Mouse (Mus musculus): ENCODE results near the gene Ptprd. TPM values are rescaled to one million over a fixed set of nuclear protein-coding genes. Genes with fewer than 3 reads are reported as not detected.

Ptprd gene
- polyA plus RNA-seq (2017; shearing (Covaris generic)) = not detected

DNA sequence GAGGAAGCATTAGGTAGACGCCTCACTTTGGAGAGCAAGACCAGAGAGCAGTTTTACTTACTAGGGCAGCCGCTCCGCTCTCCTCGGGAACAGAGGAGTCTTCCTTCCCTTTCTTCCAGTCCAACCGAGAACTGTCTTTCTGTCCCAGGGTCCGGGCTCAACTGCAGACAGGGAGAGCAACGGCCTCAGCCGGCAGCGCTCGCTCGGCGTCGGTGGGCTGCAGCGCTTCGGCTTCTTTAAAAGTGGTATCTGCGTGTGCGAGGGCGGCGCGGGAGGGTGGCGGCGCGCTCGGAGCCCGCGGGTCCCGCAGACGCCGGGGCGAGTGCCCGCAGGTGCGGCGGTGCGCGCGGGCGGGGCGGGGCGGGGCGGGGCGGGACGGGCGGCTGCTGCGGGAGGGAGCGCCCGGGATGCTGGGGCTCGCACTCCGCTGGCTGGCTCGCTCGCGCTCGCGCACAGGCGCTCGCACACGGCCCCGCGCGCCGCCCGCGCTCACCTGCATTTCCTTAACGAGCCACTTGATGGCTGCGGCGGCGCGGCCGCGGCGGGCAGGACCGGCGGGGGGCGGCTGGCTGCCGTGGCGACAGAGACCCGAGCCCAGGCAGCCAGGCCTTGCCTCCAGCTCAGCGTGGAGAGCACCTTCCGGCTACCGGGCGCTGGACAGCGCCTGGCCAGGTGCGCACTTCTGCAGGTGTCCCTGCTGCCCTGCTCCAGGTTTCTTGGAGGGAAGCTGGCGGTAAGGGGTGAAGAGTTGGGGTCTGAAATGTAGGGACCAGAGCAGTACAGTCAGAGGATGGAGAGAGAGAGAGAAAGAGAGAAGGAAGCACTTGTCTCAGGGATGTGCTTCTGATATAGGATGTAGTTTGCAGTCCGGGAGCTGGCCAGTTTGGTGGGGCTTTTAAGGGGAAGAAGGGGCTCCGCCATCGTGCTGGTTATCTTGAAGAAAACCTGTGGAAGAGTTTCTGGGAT lies at the start of gene Ptprd:
Gene Ptprd (minus strand): TSS at position 433 of the 966 bp plus-strand sequence.
- ATAC-seq = no peak

DNA sequence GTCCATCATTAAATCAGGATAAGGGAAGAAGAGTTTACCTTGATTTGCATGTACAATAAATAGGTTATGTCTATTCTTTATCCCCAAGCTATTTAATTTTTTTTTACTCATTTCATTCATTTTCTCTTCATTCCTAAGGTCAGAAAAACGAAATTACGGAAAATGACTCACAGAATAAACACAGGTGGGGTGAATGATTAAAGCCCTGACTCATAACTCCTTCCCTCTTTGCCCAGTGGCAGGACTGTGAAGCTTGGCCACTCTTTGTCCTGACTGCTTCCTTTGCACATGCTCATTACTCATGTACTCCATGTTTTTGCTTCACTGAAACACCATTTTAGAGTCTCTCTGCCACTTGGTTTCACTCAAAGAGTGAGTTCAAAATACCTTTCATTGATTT lies 24.1 kb upstream of the Ptprd start:
- ATAC-seq = no peak

- no peak for ATAC-seq
These were observed 23.6 kb upstream of the Ptprd start for GRCm38 (mm10) chr4:78235316-78235715.

- ATAC-seq = no peak
These were observed 22.9 kb upstream of the Ptprd start for GRCm38 (mm10) chr4:78234681-78235080.

GRCm38 (mm10) chr4:78213949-78214348 lies 2.2 kb upstream of the Ptprd start:
- no peak for ATAC-seq

GRCm38 (mm10) chr4:78212941-78213340 lies 1.2 kb upstream of the Ptprd start:
- ATAC-seq = no peak

- ATAC-seq = no peak
These were observed 758 bp downstream of the Ptprd start for GRCm38 (mm10) chr4:78210878-78211528.

DNA sequence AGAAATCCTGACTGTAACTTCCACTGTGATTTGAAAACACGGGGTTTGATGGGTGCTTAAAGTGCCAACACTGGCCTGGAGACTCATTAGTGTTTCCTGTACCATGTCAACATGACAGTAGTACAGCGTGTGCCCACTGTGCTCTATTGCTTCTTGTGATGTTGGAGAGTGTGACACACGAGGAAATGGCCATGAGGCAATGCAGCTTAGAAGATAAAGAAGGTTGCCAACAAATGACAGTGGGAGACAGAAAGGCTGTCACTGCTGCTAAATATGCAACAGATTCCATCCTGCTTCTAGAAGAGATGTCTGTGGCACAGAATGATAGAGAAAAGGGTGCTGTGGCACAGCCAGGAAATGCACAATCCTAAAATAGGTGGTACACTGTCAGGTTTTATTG lies 6.7 kb downstream of the Ptprd start:
- no peak for ATAC-seq

DNA sequence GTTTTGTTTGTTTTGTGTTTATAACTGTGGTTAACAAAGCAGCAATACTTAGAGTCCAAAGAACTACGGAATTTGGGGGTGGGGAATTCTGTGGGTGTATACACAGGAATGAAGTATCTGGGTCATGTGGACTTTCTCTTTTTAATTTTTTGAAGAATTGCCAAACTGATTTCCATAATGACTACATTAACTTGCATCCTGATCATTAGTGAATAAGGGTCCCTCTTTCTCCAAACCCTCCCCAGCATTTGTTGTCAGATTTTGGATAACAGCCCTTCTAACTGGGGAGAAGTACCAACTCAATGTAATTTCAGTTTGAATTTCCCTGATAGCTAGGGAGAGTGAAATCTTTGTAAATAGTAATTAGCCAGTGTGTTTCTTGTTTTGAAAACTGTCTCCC lies 43.3 kb downstream of the Ptprd start:
- ATAC-seq = no peak

GRCm38 (mm10) chr4:78160451-78160850 lies 51.3 kb downstream of the Ptprd start:
- ATAC-seq = no peak

DNA sequence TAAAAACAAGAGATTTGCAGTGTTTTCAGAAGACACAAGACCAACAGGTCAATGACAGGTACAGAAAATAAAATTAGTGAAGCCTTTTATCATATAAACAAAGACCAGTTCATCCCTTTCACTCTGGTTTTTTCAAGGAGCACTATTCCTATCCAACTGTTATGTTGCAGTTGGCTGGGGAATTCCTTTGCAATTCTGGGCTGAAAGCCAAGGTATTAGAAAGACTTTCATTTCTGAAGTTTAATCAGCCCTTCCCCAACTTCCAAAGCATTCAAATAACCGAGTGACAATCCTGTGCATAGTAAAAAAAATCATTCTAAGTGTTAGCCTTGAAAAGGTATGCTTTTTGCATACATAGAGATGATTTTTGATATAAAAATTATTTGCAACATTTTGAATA lies 61.2 kb downstream of the Ptprd start:
- no peak for ATAC-seq

GRCm38 (mm10) chr4:78142767-78143148 lies 69.0 kb downstream of the Ptprd start:
- no peak for ATAC-seq

DNA sequence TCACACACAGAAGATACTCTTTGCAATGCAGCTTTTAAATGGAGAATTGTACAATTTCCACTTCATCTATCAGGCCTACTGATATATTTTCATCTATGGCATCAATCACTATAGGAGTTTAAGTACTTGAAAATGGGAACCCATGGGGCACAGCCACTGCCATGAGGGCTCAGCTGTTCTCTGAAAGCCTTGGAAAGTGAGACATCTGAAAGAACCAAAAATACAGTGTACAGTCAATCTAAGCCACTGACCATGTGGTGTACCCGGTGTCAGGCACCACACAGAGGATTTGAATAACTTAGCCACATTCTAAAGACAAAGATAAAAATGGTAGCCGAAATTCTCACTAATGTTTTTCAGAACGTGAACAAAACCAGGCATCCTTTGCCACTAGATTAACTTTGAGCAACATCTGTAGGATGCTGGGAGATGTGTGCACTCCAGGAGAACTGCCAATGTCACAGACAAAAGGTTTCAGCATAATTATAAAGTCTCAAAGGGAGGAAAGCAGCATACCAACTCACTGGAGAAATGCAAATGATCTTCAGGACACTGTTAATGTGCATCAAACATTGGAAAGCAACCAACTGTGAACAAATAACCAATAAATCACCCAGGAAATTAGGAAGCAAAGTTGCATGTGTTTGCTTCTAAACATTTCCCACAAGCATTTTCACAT lies 69.5 kb downstream of the Ptprd start:
- no peak for ATAC-seq

DNA sequence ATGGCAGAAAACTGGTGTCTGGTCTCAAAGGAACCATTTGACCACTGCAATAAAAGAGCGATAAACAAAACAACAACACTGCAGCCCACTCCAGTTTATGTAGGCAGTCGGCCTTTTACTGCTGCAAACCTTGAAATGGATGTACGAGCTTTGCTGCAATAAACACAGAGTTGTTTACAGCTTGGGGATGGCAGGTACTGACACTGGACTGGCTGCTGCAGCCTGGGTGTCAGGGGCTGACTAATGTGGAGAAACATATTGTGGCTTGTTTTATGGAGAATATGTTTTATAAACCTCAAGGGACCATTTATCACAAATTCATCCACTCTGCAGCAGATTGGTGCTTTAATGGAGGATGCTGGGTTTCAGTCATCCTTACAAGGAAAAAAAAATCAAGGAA lies 100.9 kb downstream of the Ptprd start:
- ATAC-seq = no peak

GRCm38 (mm10) chr4:78097526-78097925 lies 114.2 kb downstream of the Ptprd start:
- no peak for ATAC-seq

DNA sequence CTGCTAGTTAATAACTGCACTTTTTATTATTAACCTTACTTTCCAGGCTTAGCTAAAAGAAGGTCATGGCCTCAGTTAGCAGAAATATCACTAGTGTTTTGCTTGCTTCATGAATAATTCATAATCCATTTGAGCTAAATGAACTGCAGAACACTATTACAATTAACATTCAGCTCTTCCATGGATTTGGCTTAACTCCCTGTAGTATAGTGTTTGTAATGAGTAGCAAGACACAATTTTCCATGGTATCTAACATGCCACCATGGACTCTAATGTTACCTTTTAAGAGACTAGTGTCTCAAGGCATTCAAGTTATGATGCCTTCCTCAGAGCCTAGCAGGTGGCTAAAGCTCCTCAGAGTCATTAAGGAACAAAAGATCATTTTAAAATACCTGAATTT lies 129.0 kb downstream of the Ptprd start:
- ATAC-seq = no peak

- ATAC-seq = no peak
These were observed 134.3 kb downstream of the Ptprd start for GRCm38 (mm10) chr4:78077499-78077898.

DNA sequence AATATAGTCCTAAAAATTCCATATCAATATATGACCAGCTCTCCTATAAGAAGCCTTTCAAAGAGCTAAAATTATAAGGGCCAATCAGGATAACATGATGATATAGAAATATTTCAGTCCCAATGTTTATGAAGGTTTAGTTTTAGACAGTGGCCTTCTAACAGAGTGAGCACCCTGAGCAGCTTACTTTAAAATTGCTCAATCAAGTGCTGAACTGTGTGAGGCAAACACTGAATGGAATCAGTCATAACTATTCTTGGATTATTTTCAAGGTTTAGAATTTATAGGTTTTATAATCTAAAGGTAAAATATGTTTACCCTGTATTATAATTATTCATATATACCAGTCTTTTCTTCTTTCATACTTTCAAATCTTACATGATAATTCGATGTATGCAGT lies 134.7 kb downstream of the Ptprd start:
- ATAC-seq = no peak

- ATAC-seq = no peak
These were observed 173.4 kb downstream of the Ptprd start for GRCm38 (mm10) chr4:78038401-78038800.

GRCm38 (mm10) chr4:78002065-78002464 lies 209.7 kb downstream of the Ptprd start:
- no peak for ATAC-seq

- ATAC-seq = no peak
These were observed 219.1 kb downstream of the Ptprd start for GRCm38 (mm10) chr4:77992709-77993108.

DNA sequence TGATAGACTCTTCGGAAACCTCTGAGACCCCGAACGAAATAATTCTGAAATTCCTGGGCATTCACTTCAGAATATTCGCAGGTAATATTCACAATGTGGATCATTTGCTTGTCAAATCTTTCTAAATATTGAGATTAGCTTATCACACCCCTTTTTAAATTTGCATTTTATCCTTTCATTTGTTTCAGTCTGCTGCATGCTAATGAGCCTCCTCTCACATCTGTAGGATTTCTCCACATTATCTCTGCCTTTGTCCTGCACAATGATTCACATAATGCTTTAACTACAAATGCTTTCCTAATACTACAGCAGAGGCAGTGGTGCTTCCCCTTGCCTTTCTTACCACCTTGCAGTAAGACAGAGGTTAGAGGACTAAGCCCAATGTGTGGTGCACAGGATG lies 229.7 kb downstream of the Ptprd start:
- ATAC-seq = no peak

DNA sequence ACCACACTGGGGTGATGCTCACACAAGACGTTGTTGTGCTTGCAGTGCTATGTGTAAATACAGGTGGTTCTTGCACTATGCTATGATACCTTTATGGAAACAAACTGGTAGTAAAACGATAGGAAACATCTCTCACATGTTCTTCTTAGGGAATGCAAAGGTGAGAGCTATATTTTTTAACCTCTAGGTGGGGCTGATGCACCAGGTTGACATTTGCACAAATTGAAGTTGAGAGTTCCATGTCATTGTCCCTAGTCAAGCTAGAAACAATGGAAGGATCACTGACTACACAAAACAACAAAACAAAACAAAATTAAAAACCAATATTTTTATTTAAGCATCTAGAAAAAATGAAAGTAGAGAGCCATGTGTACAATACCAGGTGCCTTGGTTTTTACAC lies 250.1 kb downstream of the Ptprd start:
- no peak for ATAC-seq
